Mouse (Mus musculus) heart, postnatal 36 days (tissue): ENCODE measurements around the gene Fam107a. TPM values are rescaled to one million over a fixed set of nuclear protein-coding genes. Genes with fewer than 3 reads are reported as not detected.
"Not testable (repeated sequence)": the region's sequence is repeated elsewhere in the genome, so short reads cannot be mapped to it uniquely, and the experiment has no call there.

Experiments used
- DNase-seq, 2 experiments: peaks; one replicate each; pipeline ENCODE4 v3.0.0; 2021 to 2022
- intact Hi-C: fragments of 180-260 bp; cut with DNase I; formaldehyde crosslinking; loops from one replicate; pipeline ENCODE4 v1.15.1; 2025
- total RNA-seq, 2 experiments: library from RNA; stranded (reverse); gene quantifications; 2 replicates each; pipeline ENCODE4 v1.2.3; 2021

Fam107a gene
- total RNA-seq, 2 experiments from 2014 or later, result 6.4 to 13.2 TPM

- no peak for DNase-seq
- intact Hi-C loops, result no loop called here
Measured at GRCm38 (mm10) chr14:8320528-8320927, 2.7 kb upstream of the Fam107a start.

GRCm38 (mm10) chr14:8316366-8317193, 1.2 kb downstream of the Fam107a start:
- intact Hi-C loops, result no loop called here
- no peak for DNase-seq

GRCm38 (mm10) chr14:8315169-8315568, 2.7 kb downstream of the Fam107a start:
- intact Hi-C loops, result loop anchor here (2.0 kb wide), 2 partner anchors 14 to 30 kb away; no protein-coding TSS in a partner anchor
- no peak for DNase-seq

GRCm38 (mm10) chr14:8314536-8314935, 3.3 kb downstream of the Fam107a start:
- DNase-seq, result peak in 1 of 2 experiments; percentile 41
- intact Hi-C loops, result loop anchor here (2.0 kb wide), 2 partner anchors 14 to 30 kb away; no protein-coding TSS in a partner anchor

- intact Hi-C loops, result loop anchor here (2.0 kb wide), 2 partner anchors 13 to 31 kb away; no protein-coding TSS in a partner anchor
- DNase-seq, result no peak
Measured at GRCm38 (mm10) chr14:8313877-8314276, 3.9 kb downstream of the Fam107a start.

- intact Hi-C loops, result no loop called here
- peak; percentile 46 to 57 for DNase-seq
Measured at GRCm38 (mm10) chr14:8309621-8310141, 8.1 kb downstream of the Fam107a start.

- no peak for DNase-seq
- intact Hi-C loops, result no loop called here
Measured at GRCm38 (mm10) chr14:8308650-8309049, 9.2 kb downstream of the Fam107a start.

GRCm38 (mm10) chr14:8306884-8307283, 10.9 kb downstream of the Fam107a start:
- DNase-seq, result no peak
- intact Hi-C loops, result no loop called here

GRCm38 (mm10) chr14:8305014-8305413, 12.8 kb downstream of the Fam107a start:
- no peak for DNase-seq

GRCm38 (mm10) chr14:8304082-8304481, 13.7 kb downstream of the Fam107a start:
- DNase-seq, result no peak
- intact Hi-C loops, result loop anchor here (5.0 kb wide), 1 partner anchor 212 kb away; no protein-coding TSS in a partner anchor

More at GRCm38 (mm10) chr14:8305014-8305413, 12.8 kb downstream of the Fam107a start:
- intact Hi-C loops, result no loop called here

- intact Hi-C loops, result loop anchor here (5.0 kb wide), 1 partner anchor 210 kb away; no protein-coding TSS in a partner anchor
- no peak for DNase-seq
Measured at GRCm38 (mm10) chr14:8302687-8303086, 15.1 kb downstream of the Fam107a start.

GRCm38 (mm10) chr14:8300281-8300680, 17.5 kb downstream of the Fam107a start:
- DNase-seq, result peak; percentile 51 to 77
- intact Hi-C loops, result loop anchor here (1.0 to 5.0 kb wide), 3 partner anchors 15 to 208 kb away; no protein-coding TSS in a partner anchor

GRCm38 (mm10) chr14:8297889-8298293, 19.9 kb downstream of the Fam107a start:
- intact Hi-C loops, result no loop called here
- no peak for DNase-seq

- DNase-seq, result no peak
- intact Hi-C loops, result no loop called here
Measured at GRCm38 (mm10) chr14:8294257-8294656, 23.6 kb downstream of the Fam107a start.

GRCm38 (mm10) chr14:8286595-8286994, 31.2 kb downstream of the Fam107a start:
- DNase-seq, intact Hi-C loops: not testable (repeated sequence)

- DNase-seq, result no peak
- intact Hi-C loops, result no loop called here
Measured at GRCm38 (mm10) chr14:8283784-8284183, 34.0 kb downstream of the Fam107a start.

- intact Hi-C loops, DNase-seq: not testable (repeated sequence)
Measured at GRCm38 (mm10) chr14:8271281-8271680, 46.5 kb downstream of the Fam107a start.

GRCm38 (mm10) chr14:8264378-8264777, 53.4 kb downstream of the Fam107a start:
- intact Hi-C loops, result loop anchor here (5.0 kb wide), 1 partner anchor 83 kb away; no protein-coding TSS in a partner anchor
- DNase-seq, result no peak

GRCm38 (mm10) chr14:8262242-8262641, 55.6 kb downstream of the Fam107a start:
- intact Hi-C loops, result loop anchor here (5.0 kb wide), 1 partner anchor 85 kb away; no protein-coding TSS in a partner anchor
- no peak for DNase-seq

- no peak for DNase-seq
- intact Hi-C loops, result loop anchor here (5.0 kb wide), 1 partner anchor 87 kb away; no protein-coding TSS in a partner anchor
Measured at GRCm38 (mm10) chr14:8260214-8260613, 57.6 kb downstream of the Fam107a start.

- intact Hi-C loops, result loop anchor here (5.0 kb wide), 1 partner anchor 297 kb away; no protein-coding TSS in a partner anchor
Measured at GRCm38 (mm10) chr14:8259166-8259565, 58.7 kb downstream of the Fam107a start, which contains the start of gene Acox2. Acox2 (minus strand) TSS chr14:8259353.

More at GRCm38 (mm10) chr14:8259166-8259565, 58.7 kb downstream of the Fam107a start, which contains the start of gene Acox2:
- no peak for DNase-seq
